Mouse (Mus musculus) mouse trophoblast stem cell (cell line): ENCODE data around the gene Nccrp1.
"Not testable (repeated sequence)": the region's sequence is repeated elsewhere in the genome, so short reads cannot be mapped to it uniquely, and the experiment has no call there.

Experiments used
- in situ Hi-C, 2 experiments: fragments of 300-500 bp; cut with MseI, MboI; formaldehyde crosslinking; loops; 2 replicates in 1 of 2; 3 replicates in 1 of 2; pipeline ENCODE4 v1.15.1; 2025

Gene Nccrp1

GRCm38 (mm10) chr7:28527922-28528719 is 18.9 kb downstream of the Nccrp1 start:
- in situ Hi-C loops = loop anchor here (5.0 kb wide), 1 partner anchor 36 kb away; no protein-coding TSS in a partner anchor

GRCm38 (mm10) chr7:28522536-28522935 is 24.5 kb downstream of the Nccrp1 start, which contains the start of gene Ifnl3:
Gene Ifnl3, plus strand, starts transcription at chr7:28522836.
- in situ Hi-C loops = not testable (repeated sequence)

- in situ Hi-C loops = no loop called here
Measured at GRCm38 (mm10) chr7:28511441-28511840, 35.6 kb downstream of the Nccrp1 start.

GRCm38 (mm10) chr7:28510405-28510974 is 36.6 kb downstream of the Nccrp1 start, which contains the start of gene Ifnl2:
Gene Ifnl2, minus strand, starts transcription at chr7:28510455.
- in situ Hi-C loops = not testable (repeated sequence)

GRCm38 (mm10) chr7:28509121-28509520 is 37.9 kb downstream of the Nccrp1 start:
- in situ Hi-C loops = not testable (repeated sequence)

GRCm38 (mm10) chr7:28505585-28505984 is 41.5 kb downstream of the Nccrp1 start:
- in situ Hi-C loops = no loop called here

- in situ Hi-C loops = loop anchor here in 1 of 2 experiments (10.0 kb wide), 1 partner anchor 109 kb away; no protein-coding TSS in a partner anchor
Measured at GRCm38 (mm10) chr7:28495426-28495825, 51.6 kb downstream of the Nccrp1 start.
